Mouse (Mus musculus) CH12.LX (cell line): Measurements from ENCODE around the gene Lefty1. TPM values are rescaled to one million over a fixed set of nuclear protein-coding genes. Genes with fewer than 3 reads are reported as not detected.
A peak's percentile ranks its signal among the peaks of the same experiment; 100 is the strongest.

Source experiments
- DNase-seq: peaks from one replicate; pipeline ENCODE4 v3.0.0-alpha.2; 2013; ENCODE audit errors: extremely low read depth
- H3K27ac ChIP-seq: 2 replicates; pipeline ENCODE4 v1.5.1; 2012; ENCODE audit warnings: low read depth, mild to moderate bottlenecking, control low read depth, moderate library complexity; ENCODE audit not compliant: insufficient read depth
- H3K27me3 ChIP-seq: replicated peaks from 2 replicates; pipeline ENCODE3; 2012; ENCODE audit warnings: inconsistent platforms
- H3K36me3 ChIP-seq, 2 experiments: replicated peaks in 1 of 2; 2 replicates each; pipeline versions ENCODE3 to v1.6.1; 2012; ENCODE audit warnings: inconsistent platforms in 1 of 2, low read length in 1 of 2, mild to moderate bottlenecking in 1 of 2, mixed read lengths in 1 of 2, moderate library complexity in 1 of 2; ENCODE audit not compliant: control insufficient read depth in 1 of 2, insufficient read depth in 1 of 2
- H3K4me1 ChIP-seq, 2 experiments: 2 replicates each; pipeline ENCODE4 v1.6.1; 2012; ENCODE audit warnings: inconsistent platforms in 1 of 2, moderate library complexity in 1 of 2; ENCODE audit not compliant: insufficient read depth in 2 of 2, control insufficient read depth in 1 of 2
- H3K4me2 ChIP-seq: 2 replicates; pipeline ENCODE4 v1.6.1; 2012; ENCODE audit warnings: low read depth, mild to moderate bottlenecking, control low read depth; ENCODE audit not compliant: poor library complexity, insufficient read depth, severe bottlenecking
- H3K4me3 ChIP-seq, 3 experiments: fragments of 150-350 bp in 1 of 3; sonication (generic) in 1 of 3; replicated peaks in 1 of 3; 2 replicates each; pipeline versions ENCODE3 to v1.5.1; 2011 to 2012; ENCODE audit warnings: low read depth in 2 of 3, low read length in 2 of 3, mild to moderate bottlenecking in 2 of 3, moderate library complexity in 2 of 3, control low read depth in 1 of 3, improper control_type of control experiment in 1 of 3, inconsistent platforms in 1 of 3, mixed read lengths in 1 of 3; ENCODE audit not compliant: poor library complexity in 1 of 3
- H3K79me2 ChIP-seq: replicated peaks from 2 replicates; pipeline ENCODE4 v1.6.1; 2012; ENCODE audit warnings: mild to moderate bottlenecking, moderate library complexity; ENCODE audit not compliant: control insufficient read depth, poor library complexity, insufficient read depth, severe bottlenecking; ENCODE audit errors: extremely low read depth
- H3K9ac ChIP-seq: 2 replicates; pipeline ENCODE4 v1.6.1; 2012; ENCODE audit warnings: low read depth, mild to moderate bottlenecking, control low read depth, moderate library complexity; ENCODE audit not compliant: insufficient read depth
- H3K9me3 ChIP-seq: replicated peaks from 2 replicates; pipeline ENCODE3; 2012; ENCODE audit warnings: low read length, inconsistent platforms, mixed read lengths
- BHLHE40 ChIP-seq: IDR thresholded peaks from 2 replicates; pipeline ENCODE4 v1.6.1; 2011; ENCODE audit warnings: mild to moderate bottlenecking, low read depth, low read length, improper control_type of control experiment
- CHD1 ChIP-seq: IDR thresholded peaks from 2 replicates; pipeline ENCODE4 v1.6.1; 2012; ENCODE audit warnings: low read depth, low read length, improper control_type of control experiment, inconsistent platforms
- CTCF ChIP-seq, 2 experiments: IDR thresholded peaks in 1 of 2; conservative IDR thresholded peaks in 1 of 2; 2 replicates each; pipeline ENCODE4 v1.5.1; 2011 to 2012; ENCODE audit warnings: low read depth in 2 of 2, low read length in 2 of 2, improper control_type of control experiment in 1 of 2, inconsistent platforms in 1 of 2, mild to moderate bottlenecking in 1 of 2, moderate library complexity in 1 of 2
- E2F4 ChIP-seq: IDR thresholded peaks from 2 replicates; pipeline ENCODE4 v1.6.1; 2011; ENCODE audit warnings: low read depth, low read length, improper control_type of control experiment; ENCODE audit not compliant: insufficient replicate concordance
- ELF1 ChIP-seq: IDR thresholded peaks from 2 replicates; pipeline ENCODE4 v1.6.1; 2014; ENCODE audit warnings: low read depth, mild to moderate bottlenecking, inconsistent platforms, low read length, improper control_type of control experiment
- EP300 ChIP-seq: IDR thresholded peaks from 2 replicates; pipeline ENCODE4 v1.6.1; 2011; ENCODE audit warnings: low read length, improper control_type of control experiment
- ETS1 ChIP-seq: conservative IDR thresholded peaks from 2 replicates; pipeline ENCODE4 v1.6.1; 2012; ENCODE audit warnings: low read depth, mild to moderate bottlenecking, inconsistent platforms, low read length, improper control_type of control experiment, moderate library complexity
- GABPA ChIP-seq: IDR thresholded peaks from 2 replicates; pipeline ENCODE4 v1.6.1; 2012; ENCODE audit warnings: low read depth, low read length, improper control_type of control experiment, inconsistent platforms; ENCODE audit not compliant: insufficient replicate concordance
- HCFC1 ChIP-seq: IDR thresholded peaks from 2 replicates; pipeline ENCODE4 v1.6.1; 2012; ENCODE audit warnings: low read depth, mild to moderate bottlenecking, inconsistent platforms, low read length, improper control_type of control experiment
- JUN ChIP-seq: IDR thresholded peaks from 2 replicates; pipeline ENCODE4 v1.6.1; 2011; ENCODE audit warnings: low read depth, mild to moderate bottlenecking, low read length, improper control_type of control experiment, moderate library complexity; ENCODE audit not compliant: insufficient read depth
- JUND ChIP-seq: conservative IDR thresholded peaks from 2 replicates; pipeline ENCODE4 v1.6.1; 2011; ENCODE audit warnings: low read depth, low read length, improper control_type of control experiment
- KAT2A ChIP-seq: IDR thresholded peaks from 2 replicates; pipeline ENCODE4 v1.6.1; 2012; ENCODE audit warnings: low read length, improper control_type of control experiment, inconsistent platforms; ENCODE audit not compliant: insufficient replicate concordance
- MXI1 ChIP-seq: IDR thresholded peaks from 2 replicates; pipeline ENCODE4 v1.6.1; 2011; ENCODE audit warnings: mild to moderate bottlenecking, low read depth, low read length, improper control_type of control experiment
- NELFE ChIP-seq: IDR thresholded peaks from 2 replicates; pipeline ENCODE4 v1.6.1; 2011; ENCODE audit warnings: low read depth, low read length, improper control_type of control experiment
- POLR2A ChIP-seq: IDR thresholded peaks from 2 replicates; pipeline ENCODE4 v1.6.1; 2011; ENCODE audit warnings: low read depth, mild to moderate bottlenecking, improper control_type of control experiment, low read length
- POLR2AphosphoS2 ChIP-seq: IDR thresholded peaks from 2 replicates; pipeline ENCODE4 v1.6.1; 2011; ENCODE audit warnings: low read depth, low read length, improper control_type of control experiment
- RAD21 ChIP-seq: IDR thresholded peaks from 2 replicates; pipeline ENCODE4 v1.6.1; 2011; ENCODE audit warnings: low read depth, mild to moderate bottlenecking, low read length, improper control_type of control experiment, moderate library complexity
- SIN3A ChIP-seq: IDR thresholded peaks from 2 replicates; pipeline ENCODE4 v1.6.1; 2012; ENCODE audit warnings: low read length, improper control_type of control experiment, inconsistent platforms
- SMC3 ChIP-seq: IDR thresholded peaks from 2 replicates; pipeline ENCODE4 v1.6.1; 2011; ENCODE audit warnings: low read depth, low read length, improper control_type of control experiment
- TBP ChIP-seq: conservative IDR thresholded peaks from 2 replicates; pipeline ENCODE4 v1.6.1; 2011; ENCODE audit warnings: low read depth, low read length, improper control_type of control experiment
- TCF12 ChIP-seq: IDR thresholded peaks from 2 replicates; pipeline ENCODE4 v1.6.1; 2014; ENCODE audit warnings: low read depth, mild to moderate bottlenecking, inconsistent platforms, low read length, improper control_type of control experiment
- USF1 ChIP-seq: IDR thresholded peaks from 2 replicates; pipeline ENCODE4 v1.6.1; 2014; ENCODE audit warnings: low read depth, mild to moderate bottlenecking, inconsistent platforms, low read length, improper control_type of control experiment
- ZC3H11A ChIP-seq: IDR thresholded peaks from 2 replicates; pipeline ENCODE4 v1.6.1; 2012; ENCODE audit warnings: low read depth, mild to moderate bottlenecking, inconsistent platforms, low read length, improper control_type of control experiment
- ZKSCAN1 ChIP-seq: IDR thresholded peaks from 2 replicates; pipeline ENCODE4 v1.6.1; 2012; ENCODE audit warnings: low read depth, inconsistent platforms, low read length, improper control_type of control experiment, borderline replicate concordance
- ZMIZ1 ChIP-seq: IDR thresholded peaks from 2 replicates; pipeline ENCODE4 v1.6.1; 2012; ENCODE audit warnings: low read depth, mild to moderate bottlenecking, inconsistent platforms, low read length, improper control_type of control experiment
- ZNF384 ChIP-seq: IDR thresholded peaks from 2 replicates; pipeline ENCODE4 v1.6.1; 2012; ENCODE audit warnings: low read depth, low read length, improper control_type of control experiment, inconsistent platforms
- dilution Hi-C: fragments of 300-500 bp; cut with MboI; formaldehyde crosslinking; loops from 2 replicates; pipeline ENCODE4 v1.14.3; 2020; ENCODE audit warnings: low sequenced_read_pairs; ENCODE audit not compliant: extremely low pct_unique_long_range_greater_than_20kb, extremely low pct_ligation_motif_present
- in situ Hi-C: fragments of 300-500 bp; cut with MboI; formaldehyde crosslinking; loops from 3 replicates; pipeline ENCODE4 v1.14.3; 2019; ENCODE audit warnings: low sequenced_read_pairs, low pct_ligation_motif_present, low pct_unique_long_range_greater_than_20kb, mixed read lengths
- polyA plus RNA-seq: library from polyadenylated mRNA; unstranded; fragments of >175 nt; gene quantifications from 2 replicates; pipeline ENCODE4 v1.2.1, GENCODE M21; 2012; ENCODE audit warnings: low read depth; ENCODE audit not compliant: insufficient read length
- total RNA-seq, 2 experiments: library from RNA; depleted of rRNA; stranded (reverse); fragments of 300-350 nt in 1 of 2; fragments of >200 nt in 1 of 2; gene quantifications; 2 replicates each; pipeline ENCODE4 v1.2.3; 2012 to 2014

Lefty1 gene
- total and polyA plus RNA-seq, 3 experiments = not detected

DNA sequence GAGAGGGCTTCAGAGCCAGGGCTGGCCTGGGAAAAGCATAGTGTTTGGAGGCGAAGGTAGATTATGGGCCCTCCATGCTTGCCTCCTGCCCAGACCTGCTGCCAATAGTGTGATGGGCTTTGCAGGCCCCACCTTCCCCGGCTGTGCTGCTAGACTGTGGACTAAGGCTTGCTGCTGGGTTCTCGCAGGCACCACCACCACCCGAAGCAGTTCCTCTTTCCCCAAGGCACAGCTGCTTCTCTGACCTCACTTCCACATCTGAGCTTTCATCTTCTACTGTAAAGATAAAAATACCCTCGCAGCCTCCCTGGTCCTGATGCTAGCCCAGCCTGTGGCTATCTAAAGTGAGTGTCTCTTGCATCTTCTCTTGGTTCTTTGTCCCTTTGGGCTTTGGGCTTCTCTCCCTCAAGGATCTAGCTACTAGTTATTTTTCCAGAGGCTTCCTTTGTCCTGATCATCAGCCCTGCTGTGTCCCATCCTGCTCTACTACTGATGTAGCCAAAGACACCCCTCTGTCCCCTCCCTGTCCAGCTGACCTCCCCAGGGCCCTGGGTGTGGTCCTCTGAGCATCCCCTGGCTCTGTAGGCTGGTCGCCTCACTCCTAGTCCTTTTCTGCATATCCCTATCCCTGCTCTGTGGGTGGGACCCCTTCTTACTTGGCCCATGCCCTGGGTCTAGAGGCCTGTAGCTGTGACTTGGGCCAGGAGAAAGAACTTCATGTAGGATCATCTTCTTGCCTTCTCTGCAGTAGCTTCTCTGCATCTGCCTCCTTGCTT lies 12.4 kb upstream of the Lefty1 start (continued):
- TF ChIP-seq ZKSCAN1 (no peak), SMC3 (no peak), NELFE (no peak), ETS1 (peak; percentile 84), TCF12 (peak; percentile 92), CHD1 (no peak), TBP (peak; percentile 47; the same call in 1 of the 2 replicates), GABPA (no peak), POLR2A (peak; percentile 36; the same call in 1 of the 2 replicates), ZC3H11A (no peak), ELF1 (peak; percentile 26; the same call in 1 of the 2 replicates), EP300 (peak; percentile 88), SIN3A (0 out of 2 replicates have a peak, but pooled peaks have one; percentile 57), KAT2A (no peak), MXI1 (no peak)
- TF ChIP-seq, all 38 proteins: peak for 12

DNA sequence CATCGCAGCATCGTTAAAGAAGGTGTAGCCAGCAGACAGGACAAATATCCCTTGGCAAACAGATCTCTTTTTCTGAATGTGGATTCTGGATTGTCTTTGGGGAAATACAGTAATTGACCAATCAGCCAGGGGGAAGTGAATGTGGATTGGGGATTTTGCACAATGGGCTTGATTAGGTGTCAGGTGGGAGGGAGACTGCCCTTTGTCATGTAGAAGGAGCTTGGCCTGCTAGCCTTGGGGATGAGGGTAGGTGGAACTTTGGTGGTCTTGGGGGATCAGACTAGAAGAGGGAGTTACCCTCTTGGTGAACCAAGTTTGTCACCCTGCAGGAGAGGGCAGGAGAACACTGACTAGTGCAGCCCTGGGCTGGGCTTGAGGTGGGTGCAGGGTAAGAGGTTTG lies 10.1 kb upstream of the Lefty1 start:
- Histone ChIP-seq H3K9me3 (no peaks in the 10 kb centered on the region), H3K27me3 (no peaks in the 10 kb centered on the region), H3K79me2 (no peaks in the 10 kb centered on the region), H3K27ac (no peak overlapping the region), H3K4me1 (peaks cover 26 to 63% of the 10 kb centered on the region in 2 experiments), H3K4me2 (no peak overlapping the region), H3K9ac (no peak overlapping the region), H3K4me3 (no peak overlapping the region), H3K36me3 (no peaks in the 10 kb centered on the region)
- TF ChIP-seq ZNF384 = no peak
- TF ChIP-seq JUN = no peak
- TF ChIP-seq ELF1 = no peak
- TF ChIP-seq EP300 = no peak
- no peak for TF ChIP-seq E2F4
- TF ChIP-seq JUND = no peak
- TF ChIP-seq NELFE = no peak
- no peak for TF ChIP-seq USF1
- TF ChIP-seq SMC3 = no peak
- TF ChIP-seq BHLHE40 = no peak
- TF ChIP-seq MXI1 = no peak
- TF ChIP-seq RAD21 = no peak
- TF ChIP-seq CTCF (conservative IDR thresholded peaks at IDR 0.05 in 1 of 2, IDR thresholded peaks at IDR 0.05 in 1 of 2; ENCODE audit: low read depth in 2 of 2, low read length in 2 of 2) = no peak
- TF ChIP-seq ZMIZ1 = no peak
- no peak for TF ChIP-seq HCFC1
- no peak for TF ChIP-seq POLR2AphosphoS2
- no peak for DNase-seq
- dilution Hi-C loops (no loop called here), in situ Hi-C loops (loop anchor here (5.0 kb wide), 1 partner anchor 48 kb away; no protein-coding TSS in a partner anchor)
